Mouse (Mus musculus) CD4-positive, CD25-positive, alpha-beta regulatory T cell, adult 2 months (primary cell): ENCODE measurements around the gene Fam173b.
A peak's percentile ranks its signal among the peaks of the same experiment; 100 is the strongest.

ENCODE experiments used
- DNase-seq: peaks from one replicate; pipeline ENCODE4 v3.0.0-alpha.2; 2012; ENCODE audit warnings: low read depth, low spot score

Fam173b gene

GRCm38 (mm10) chr15:31634582-31634981, 32.9 kb downstream of the Fam173b start:
- no peak for DNase-seq

GRCm38 (mm10) chr15:31636091-31636595, 34.5 kb downstream of the Fam173b start:
- DNase-seq: no peak

GRCm38 (mm10) chr15:31647225-31647624, 45.6 kb downstream of the Fam173b start:
- DNase-seq: no peak

- peak; percentile 5 for DNase-seq
These were observed 46.4 kb downstream of the Fam173b start for GRCm38 (mm10) chr15:31647851-31648569.

- peak; percentile 34 for DNase-seq
These were observed 48.0 kb downstream of the Fam173b start for GRCm38 (mm10) chr15:31649691-31650090.

- no peak for DNase-seq
These were observed 49.2 kb downstream of the Fam173b start for GRCm38 (mm10) chr15:31650821-31651220.

GRCm38 (mm10) chr15:31660133-31660795, 58.6 kb downstream of the Fam173b start:
- no peak for DNase-seq

- no peak for DNase-seq
These were observed 59.2 kb downstream of the Fam173b start for GRCm38 (mm10) chr15:31660844-31661243.

GRCm38 (mm10) chr15:31661802-31662201, 60.1 kb downstream of the Fam173b start:
- DNase-seq: no peak

GRCm38 (mm10) chr15:31663074-31663473, 61.4 kb downstream of the Fam173b start:
- no peak for DNase-seq
